Mouse (Mus musculus) cortical plate, adult 2 months (tissue): ENCODE measurements around the gene Hba-x.

Experiments used
- CTCF ChIP-seq: fragments of 200-500 bp; IDR thresholded peaks from 2 replicates; pipeline ENCODE4 v1.5.1; 2011; ENCODE audit warnings: mild to moderate bottlenecking, control low read depth, low read length; ENCODE audit not compliant: insufficient read depth; ENCODE audit errors: extremely low read depth
- POLR2A ChIP-seq: fragments of 200-500 bp; IDR thresholded peaks from 2 replicates; pipeline ENCODE4 v1.6.1; 2011; ENCODE audit warnings: mild to moderate bottlenecking, low read length, control low read depth; ENCODE audit not compliant: insufficient read depth; ENCODE audit errors: extremely low read depth

- TF ChIP-seq CTCF, result no peak
- no peak for TF ChIP-seq POLR2A
These were observed 34.8 kb upstream of the Hba-x start for GRCm38 (mm10) chr11:32241391-32241790.
